Comparison of ENCODE assay signal across 20 mouse cellular contexts in genomic region chr11:93985265-93985664, GRCm38 (mm10).
"Had no signal": no experiment of that assay in that cellular context is flagged by ENCODE, and none has a peak within 500 bp of the region (broad histone marks: within the 10 kb centered on the region; RNA-seq: fewer than 3 reads in every experiment).

No protein-coding gene starts in this region.

- H3K4me1 ChIP-seq: midbrain, embryonic 12.5 days; neural tube, embryonic 13.5 days; neural tube, embryonic 15.5 days had no signal

- H3K9ac ChIP-seq: liver, embryonic 15.5 days; liver, postnatal 0 days; lung, embryonic 15.5 days; midbrain, embryonic 12.5 days; neural tube, embryonic 13.5 days; neural tube, embryonic 15.5 days had no signal

- H3K27me3 ChIP-seq: liver, embryonic 15.5 days; lung, embryonic 15.5 days; neural tube, embryonic 15.5 days had no signal

- H3K36me3 ChIP-seq: liver, embryonic 15.5 days; lung, embryonic 15.5 days; midbrain, embryonic 12.5 days; neural tube, embryonic 13.5 days; neural tube, embryonic 15.5 days had no signal

- H3K4me3 ChIP-seq: liver, embryonic 15.5 days; lung, embryonic 15.5 days; megakaryocyte, embryonic 14.5 days; midbrain, embryonic 12.5 days; myocyte; neural tube, embryonic 13.5 days; neural tube, embryonic 15.5 days had no signal

- H3K27ac ChIP-seq: liver, embryonic 15.5 days; lung, embryonic 15.5 days; macrophage; midbrain, embryonic 12.5 days; neural tube, embryonic 13.5 days; neural tube, embryonic 15.5 days had no signal

- H3K9me3 ChIP-seq: liver, embryonic 15.5 days; lung, embryonic 15.5 days; megakaryocyte, embryonic 14.5 days; midbrain, embryonic 12.5 days; neural tube, embryonic 13.5 days; neural tube, embryonic 15.5 days had no signal

- DNase-seq: liver, postnatal 0 days; lung, adult 2 months; lung, postnatal 14 days; midbrain, embryonic 14.5 days; retina, postnatal 1 day; right cerebral cortex, adult 18-20 months; right cerebral cortex, postnatal 25 days; right cerebral cortex, postnatal 4 days; spleen, adult 18-20 months; thymus, adult 18-20 months; thymus, postnatal 14 days; thymus, postnatal 36 days had no signal
